Mouse (Mus musculus) bone marrow, adult 2 months (tissue): ENCODE measurements around the gene Bptf.

Experiments used
- CTCF ChIP-seq: fragments of 200-500 bp; IDR thresholded peaks from 2 replicates; pipeline ENCODE4 v1.5.1; 2011; ENCODE audit warnings: low read length, control low read depth; ENCODE audit not compliant: control insufficient read depth, insufficient read depth
- POLR2A ChIP-seq: fragments of 200-500 bp; IDR thresholded peaks from 2 replicates; pipeline ENCODE4 v1.6.1; 2011; ENCODE audit warnings: low read depth, mild to moderate bottlenecking, control low read depth, low read length, borderline replicate concordance; ENCODE audit not compliant: control insufficient read depth

DNA sequence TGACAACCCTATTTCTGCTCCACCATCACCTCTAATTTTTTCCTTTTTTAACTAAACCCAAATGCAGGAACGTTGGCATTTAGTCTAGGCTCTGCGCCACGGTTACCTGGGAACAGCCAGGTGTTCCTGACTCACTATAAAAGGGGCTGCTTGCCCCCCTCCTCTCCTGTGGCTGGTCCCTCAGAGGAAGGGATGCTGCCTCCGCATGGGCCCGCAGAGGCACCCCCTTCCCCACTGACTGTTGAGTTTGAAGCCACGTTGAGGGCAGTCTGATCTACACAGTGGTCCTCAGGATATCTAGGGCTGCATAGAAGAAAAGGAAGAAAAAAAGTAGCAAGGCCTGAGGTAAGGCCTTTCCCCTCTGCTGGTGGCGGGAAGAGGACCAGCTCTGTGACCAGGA lies 120.8 kb downstream of the Bptf start:
- TF ChIP-seq CTCF, result no peak
- no peak for TF ChIP-seq POLR2A
